Mouse (Mus musculus) olfactory bulb, adult 2 months (tissue): ENCODE results near the gene Olfr806.

Experiments used
- CTCF ChIP-seq: fragments of 200-500 bp; IDR thresholded peaks from 2 replicates; pipeline ENCODE4 v1.5.1; 2012; ENCODE audit warnings: low read depth, mild to moderate bottlenecking, low read length, moderate library complexity; ENCODE audit not compliant: insufficient read depth
- POLR2A ChIP-seq: fragments of 200-500 bp; IDR thresholded peaks from 2 replicates; pipeline ENCODE4 v1.6.1; 2012; ENCODE audit warnings: mild to moderate bottlenecking, low read depth, low read length, moderate library complexity; ENCODE audit not compliant: insufficient read depth

DNA sequence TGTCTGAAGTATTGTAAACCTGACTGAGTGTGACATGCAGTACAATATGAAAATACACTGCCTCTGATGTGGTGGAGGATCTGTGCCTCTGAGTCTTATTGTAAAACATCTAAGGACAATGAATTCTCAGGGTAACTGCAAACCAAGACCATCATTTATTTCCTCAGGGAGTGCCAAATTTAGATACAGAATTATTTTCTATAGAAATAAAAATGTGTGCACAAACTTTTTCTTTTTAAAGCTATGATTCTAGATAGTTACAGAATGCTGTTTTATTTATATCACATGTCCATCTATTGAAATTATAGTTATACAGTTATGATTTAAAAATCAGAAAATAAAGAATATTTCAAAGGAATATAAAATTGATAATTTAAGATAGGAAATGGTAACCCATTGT, at the start of gene Olfr806:
- TF ChIP-seq CTCF, result no peak
- TF ChIP-seq POLR2A, result no peak
